Mouse (Mus musculus) ES-Bruce4 (cell line): Measurements from ENCODE around the gene Vpreb3. TPM values are rescaled to one million over a fixed set of nuclear protein-coding genes. Genes with fewer than 3 reads are reported as not detected.

ENCODE experiments used
- H3K27ac ChIP-seq: 2 replicates; pipeline ENCODE4 v1.5.1; 2012; ENCODE audit warnings: low read length, inconsistent platforms; ENCODE audit not compliant: insufficient read depth
- H3K27me3 ChIP-seq: 2 replicates; pipeline ENCODE4 v1.6.1; 2012; ENCODE audit warnings: mild to moderate bottlenecking, low read length, inconsistent platforms; ENCODE audit not compliant: control insufficient read depth, poor library complexity, insufficient read depth, severe bottlenecking
- H3K36me3 ChIP-seq: 2 replicates; pipeline ENCODE4 v1.6.1; 2012; ENCODE audit warnings: inconsistent platforms, mild to moderate bottlenecking, low read length, moderate library complexity; ENCODE audit not compliant: control insufficient read depth, poor library complexity, insufficient read depth, severe bottlenecking
- H3K4me1 ChIP-seq: one replicate; pipeline ENCODE4 v1.8.1; 2011; ENCODE audit warnings: low read length; ENCODE audit not compliant: control insufficient read depth, insufficient read depth
- H3K4me3 ChIP-seq: 2 replicates; pipeline ENCODE4 v1.5.1; 2011; ENCODE audit warnings: low read depth, mild to moderate bottlenecking, low read length
- H3K9ac ChIP-seq: 2 replicates; pipeline ENCODE4 v1.6.1; 2012; ENCODE audit warnings: low read depth, mild to moderate bottlenecking, inconsistent platforms; ENCODE audit not compliant: poor library complexity, severe bottlenecking
- H3K9me3 ChIP-seq: replicated peaks from 2 replicates; pipeline ENCODE4 v1.6.1; 2012; ENCODE audit warnings: mild to moderate bottlenecking, low read length, inconsistent platforms; ENCODE audit not compliant: control insufficient read depth, poor library complexity, insufficient read depth, severe bottlenecking
- CTCF ChIP-seq: IDR thresholded peaks from one replicate; pipeline ENCODE4 v1.8.1; 2011; ENCODE audit warnings: low read depth, low read length
- EP300 ChIP-seq: IDR thresholded peaks from 2 replicates; pipeline ENCODE4 v1.6.1; 2011; ENCODE audit warnings: low read depth, low read length; ENCODE audit not compliant: insufficient read depth
- POLR2A ChIP-seq: IDR thresholded peaks from one replicate; pipeline ENCODE4 v1.8.1; 2011; ENCODE audit warnings: low read length; ENCODE audit not compliant: insufficient read depth
- polyA plus RNA-seq: library from polyadenylated mRNA; stranded (reverse); fragments of >200 nt; gene quantifications from 2 replicates; pipeline ENCODE4 v1.2.4, GENCODE M21; 2011; ENCODE audit warnings: low read depth; ENCODE audit not compliant: missing spikeins, insufficient read depth, insufficient read length

Gene Vpreb3
- polyA plus RNA-seq, 1 experiment, result not detected

GRCm38 (mm10) chr10:75949053-75950045 lies 6.5 kb downstream of the Vpreb3 start:
- H3K27ac ChIP-seq, result peak overlapping the region; percentile 1; the same call in 1 of the 2 replicates
- no peak for TF ChIP-seq EP300
- TF ChIP-seq CTCF, result no peak
- no peak overlapping the region for H3K9ac ChIP-seq
- H3K4me3 ChIP-seq, result no peak overlapping the region
- H3K9me3 ChIP-seq, result no peaks in the 10 kb centered on the region
- H3K4me1 ChIP-seq, result peaks cover 5% of the 10 kb centered on the region
- H3K27me3 ChIP-seq, result no peaks in the 10 kb centered on the region
- no peaks in the 10 kb centered on the region for H3K36me3 ChIP-seq

- TF ChIP-seq POLR2A, result no peak
- no peak for TF ChIP-seq CTCF
- TF ChIP-seq EP300, result 0 out of 2 replicates have a peak, but pooled peaks have one; percentile 25
- Histone ChIP-seq H3K27ac (peak overlapping the region; percentile 3; the same call in 1 of the 2 replicates), H3K9me3 (no peaks in the 10 kb centered on the region), H3K9ac (peak overlapping the region; percentile 77), H3K36me3 (no peaks in the 10 kb centered on the region), H3K27me3 (no peaks in the 10 kb centered on the region), H3K4me1 (peaks cover 5% of the 10 kb centered on the region), H3K4me3 (peak overlapping the region; percentile 70)
Measured at GRCm38 (mm10) chr10:75950791-75951210, 7.9 kb downstream of the Vpreb3 start.

- Histone ChIP-seq H3K4me1 (peaks cover 5% of the 10 kb centered on the region), H3K9ac (peak overlapping the region; percentile 77), H3K9me3 (no peaks in the 10 kb centered on the region), H3K36me3 (no peaks in the 10 kb centered on the region), H3K4me3 (peak overlapping the region; percentile 70), H3K27ac (no peak overlapping the region; the same call in 1 of the 2 replicates), H3K27me3 (no peaks in the 10 kb centered on the region)
- TF ChIP-seq POLR2A (no peak), EP300 (no peak), CTCF (peak; percentile 9)
Measured at GRCm38 (mm10) chr10:75951424-75952050, 8.7 kb downstream of the Vpreb3 start.

DNA sequence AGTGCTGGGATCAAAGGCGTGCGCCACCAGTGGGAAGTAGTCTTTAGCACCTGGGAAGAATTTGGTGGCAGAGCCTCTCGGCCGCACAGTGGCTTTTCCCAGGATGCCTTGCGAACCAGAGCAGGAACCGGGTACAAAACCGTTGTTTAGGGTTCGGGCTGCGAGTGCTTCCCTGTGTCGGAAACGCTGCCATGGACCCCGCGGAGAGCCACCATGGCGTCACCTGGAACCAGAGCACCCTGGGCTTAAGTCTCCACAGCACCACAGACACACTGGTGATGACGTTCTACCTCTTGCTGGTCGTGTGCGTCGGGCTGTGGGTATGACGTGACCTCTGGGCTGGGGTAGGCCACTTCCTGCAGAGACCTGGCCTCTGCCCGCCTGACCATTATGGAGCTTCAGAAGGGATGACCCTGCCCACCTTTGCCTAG lies 11.5 kb downstream of the Vpreb3 start, which contains the start of gene Gm5134:
Gene Gm5134 (plus strand): TSS at position 134 of the 431 bp plus-strand sequence.
- Histone ChIP-seq H3K36me3 (no peaks in the 10 kb centered on the region), H3K4me1 (peaks cover 5% of the 10 kb centered on the region), H3K4me3 (peak within 1 kb of the TSS; percentile 49), H3K27ac (no peak within 1 kb of the TSS), H3K9ac (peak within 1 kb of the TSS; percentile 3; the same call in 1 of the 2 replicates), H3K9me3 (no peaks in the 10 kb centered on the region), H3K27me3 (no peaks in the 10 kb centered on the region)
- TF ChIP-seq CTCF (no peak), POLR2A (no peak), EP300 (no peak)

- no peaks in the 10 kb centered on the region for H3K27me3 ChIP-seq
- H3K36me3 ChIP-seq, result no peaks in the 10 kb centered on the region
- TF ChIP-seq CTCF, result no peak
- no peak for TF ChIP-seq POLR2A
- TF ChIP-seq EP300, result no peak
- no peaks in the 10 kb centered on the region for H3K9me3 ChIP-seq
- no peak overlapping the region for H3K9ac ChIP-seq
- no peak overlapping the region for H3K4me3 ChIP-seq
- H3K27ac ChIP-seq, result no peak overlapping the region
- H3K4me1 ChIP-seq, result peaks cover 6% of the 10 kb centered on the region
Measured at GRCm38 (mm10) chr10:75973846-75974245, 31.0 kb downstream of the Vpreb3 start.
